Mouse (Mus musculus) kidney, postnatal 14 days (tissue): ENCODE results near the gene Fbf1.
"Not testable (repeated sequence)": the region's sequence is repeated elsewhere in the genome, so short reads cannot be mapped to it uniquely, and the experiment has no call there.

Source experiments
- DNase-seq: peaks from one replicate; pipeline ENCODE4 v3.0.0; 2022; ENCODE audit warnings: mixed read lengths

Gene Fbf1

DNA sequence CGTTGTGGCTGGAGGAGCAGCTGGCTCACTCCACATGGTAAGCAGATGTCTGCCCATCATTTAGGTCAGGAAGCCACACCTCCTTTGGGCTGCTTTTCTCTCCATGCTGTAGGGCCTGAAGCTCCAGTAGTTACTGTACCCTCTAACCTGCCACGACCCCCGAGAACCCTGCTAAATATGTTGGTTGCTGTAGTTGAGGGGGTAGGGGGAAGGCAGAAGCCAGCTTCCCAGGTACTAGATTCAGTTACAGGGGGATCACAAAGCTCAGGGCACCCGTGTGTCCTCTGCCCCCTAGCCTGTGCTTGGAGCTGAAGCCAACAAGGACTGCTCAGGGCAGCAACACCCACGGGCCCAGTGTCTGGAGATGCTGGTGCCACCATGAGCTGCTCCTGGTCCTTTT lies 34.5 kb downstream of the Fbf1 start:
- DNase-seq: no peak

DNA sequence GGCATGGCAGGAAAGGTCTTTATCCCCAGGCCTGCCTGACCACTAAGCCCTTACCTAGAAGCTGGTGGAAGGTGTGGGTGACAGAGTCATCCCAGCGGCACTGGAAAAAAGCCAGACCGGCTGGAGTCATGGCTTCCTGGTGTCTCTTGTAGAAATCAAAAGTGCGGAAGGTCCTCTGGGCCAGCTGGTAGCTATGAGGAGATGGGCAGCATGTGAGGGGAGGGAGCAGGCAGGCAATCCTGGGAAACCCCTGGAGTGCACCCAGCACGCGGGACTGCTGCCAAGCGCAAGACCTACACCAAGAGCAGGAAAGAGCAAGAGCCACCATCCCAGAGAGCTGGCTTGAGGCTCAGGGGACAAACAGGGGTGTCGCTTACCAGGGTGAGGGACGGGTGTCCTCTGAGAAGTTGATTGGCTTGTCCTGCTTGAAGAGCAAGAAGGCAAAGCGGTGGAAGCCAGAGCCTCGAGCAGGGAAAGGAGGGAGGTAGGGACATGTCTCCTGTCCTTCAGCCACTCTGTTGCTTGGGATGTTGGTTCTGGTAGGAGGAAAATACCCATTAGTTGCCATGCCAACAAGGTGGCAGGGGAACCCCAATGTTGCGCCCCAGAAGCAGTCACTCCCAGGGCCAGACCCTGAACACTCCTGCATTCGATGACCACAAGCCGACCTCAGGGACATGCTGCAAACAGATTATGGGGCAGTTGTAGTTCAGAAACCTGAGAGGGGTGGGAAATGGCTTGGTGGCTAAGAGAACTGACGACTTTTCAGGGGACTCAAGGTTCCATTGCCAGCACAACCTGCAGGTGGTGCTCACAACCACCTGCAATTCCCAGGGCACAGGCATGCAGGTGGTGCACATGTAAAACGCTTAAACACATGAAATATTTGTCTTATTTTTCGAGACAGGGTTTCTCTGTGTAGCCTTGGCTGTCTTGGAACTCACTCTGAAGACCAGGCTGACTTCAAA lies 35.3 kb downstream of the Fbf1 start:
- DNase-seq: peak; percentile 49

DNA sequence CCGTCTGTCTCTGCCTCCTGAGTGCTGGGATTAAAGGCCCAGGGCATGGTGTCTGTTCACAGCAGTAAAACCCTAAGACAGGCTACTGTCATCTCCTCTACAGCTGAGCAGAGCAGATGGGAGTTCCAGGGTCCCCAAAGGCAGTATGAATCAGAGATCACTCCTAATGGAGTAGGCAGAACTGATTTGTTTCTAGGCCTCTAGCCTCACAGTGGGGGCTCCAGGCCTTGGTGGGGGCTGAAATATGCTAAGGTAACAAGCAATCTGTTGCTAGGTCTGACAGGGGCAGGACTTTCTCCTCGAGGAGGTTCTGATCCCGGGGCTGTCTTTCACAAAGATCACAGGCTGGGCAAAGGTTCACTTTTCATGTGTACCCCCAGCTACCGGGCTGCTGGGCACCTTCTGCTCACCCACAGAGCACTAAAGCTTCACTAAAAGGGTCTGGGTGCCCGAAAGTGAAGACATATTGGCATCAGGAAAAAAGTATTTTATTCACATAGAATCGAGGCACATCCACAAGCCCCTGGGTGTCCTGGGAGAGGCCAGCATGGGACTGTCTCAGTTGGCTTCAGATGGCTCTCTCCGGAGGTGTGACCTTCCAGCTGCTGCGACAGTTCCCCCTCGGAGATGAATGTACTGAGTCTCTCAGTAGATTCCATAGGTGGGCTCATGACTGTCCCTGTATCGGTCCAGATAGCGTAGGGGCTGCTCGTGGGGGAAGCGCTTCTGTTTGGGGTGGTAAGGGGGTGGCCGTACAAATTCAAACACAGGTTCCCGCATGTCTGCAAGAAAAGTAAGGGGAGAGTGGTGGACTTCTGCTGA lies 36.4 kb downstream of the Fbf1 start:
- peak; percentile 22 for DNase-seq

DNA sequence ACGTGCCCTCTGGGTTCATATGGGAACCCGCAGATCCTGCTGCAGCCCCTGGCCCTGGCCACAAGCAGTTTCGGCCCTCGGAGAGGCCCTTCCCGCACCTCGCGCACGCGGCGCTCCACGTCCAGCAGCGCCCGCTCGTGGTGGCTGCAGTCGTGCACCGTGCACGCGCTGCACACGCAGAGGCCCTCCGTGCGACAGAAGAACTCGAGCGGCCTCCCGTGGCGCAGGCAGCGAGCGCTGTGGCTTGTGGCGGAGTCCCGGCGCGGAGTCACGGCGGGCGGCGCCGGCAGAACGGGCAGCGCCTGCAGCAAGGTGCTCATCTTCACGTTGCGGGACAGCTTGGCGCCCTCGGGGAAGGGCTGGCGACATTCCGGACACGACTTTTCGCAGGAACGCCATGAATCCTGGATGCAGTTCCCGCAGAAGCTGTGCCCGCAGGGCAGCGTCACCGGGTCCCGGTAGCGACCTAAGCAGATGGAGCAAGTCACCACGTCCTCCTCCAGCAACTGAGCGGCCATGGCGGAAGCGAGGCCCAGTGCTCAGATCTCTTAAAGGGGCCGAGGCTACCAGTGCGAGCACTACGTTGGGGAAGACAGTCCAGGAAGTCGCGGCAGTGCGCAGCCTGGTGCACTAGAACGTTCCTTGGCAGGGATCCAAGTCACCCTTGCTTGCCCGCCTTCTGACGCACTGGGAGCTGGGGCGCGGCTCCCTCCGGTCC lies 37.3 kb downstream of the Fbf1 start, which contains the start of gene Trim65:
Gene Trim65 (minus strand): TSS at position 641 of the 718 bp plus-strand sequence.
- peak; percentile 94 for DNase-seq

DNA sequence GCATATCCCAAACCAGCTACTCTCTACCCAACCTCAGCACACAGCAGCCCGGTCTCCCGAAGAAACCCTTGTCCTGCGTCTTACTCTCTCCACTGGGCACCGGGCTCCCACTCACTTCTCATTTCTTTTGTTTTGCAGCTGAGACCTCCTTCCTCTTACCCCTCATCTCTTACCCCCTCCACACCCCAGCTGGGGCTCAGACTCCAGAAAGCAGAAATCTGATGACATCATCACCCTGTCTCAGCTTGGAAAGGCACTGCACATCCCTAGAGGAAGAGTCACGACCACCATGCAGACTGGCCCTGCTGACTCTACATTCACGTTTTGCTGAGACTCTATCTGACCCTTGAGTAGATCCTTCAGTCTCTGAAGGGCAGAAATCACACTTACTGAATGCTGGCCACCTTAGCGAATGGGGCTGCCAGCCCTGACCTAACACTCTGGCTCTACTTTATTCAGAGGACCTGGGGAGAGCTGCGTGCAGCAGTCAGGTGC lies 37.9 kb downstream of the Fbf1 start:
- no peak for DNase-seq

DNA sequence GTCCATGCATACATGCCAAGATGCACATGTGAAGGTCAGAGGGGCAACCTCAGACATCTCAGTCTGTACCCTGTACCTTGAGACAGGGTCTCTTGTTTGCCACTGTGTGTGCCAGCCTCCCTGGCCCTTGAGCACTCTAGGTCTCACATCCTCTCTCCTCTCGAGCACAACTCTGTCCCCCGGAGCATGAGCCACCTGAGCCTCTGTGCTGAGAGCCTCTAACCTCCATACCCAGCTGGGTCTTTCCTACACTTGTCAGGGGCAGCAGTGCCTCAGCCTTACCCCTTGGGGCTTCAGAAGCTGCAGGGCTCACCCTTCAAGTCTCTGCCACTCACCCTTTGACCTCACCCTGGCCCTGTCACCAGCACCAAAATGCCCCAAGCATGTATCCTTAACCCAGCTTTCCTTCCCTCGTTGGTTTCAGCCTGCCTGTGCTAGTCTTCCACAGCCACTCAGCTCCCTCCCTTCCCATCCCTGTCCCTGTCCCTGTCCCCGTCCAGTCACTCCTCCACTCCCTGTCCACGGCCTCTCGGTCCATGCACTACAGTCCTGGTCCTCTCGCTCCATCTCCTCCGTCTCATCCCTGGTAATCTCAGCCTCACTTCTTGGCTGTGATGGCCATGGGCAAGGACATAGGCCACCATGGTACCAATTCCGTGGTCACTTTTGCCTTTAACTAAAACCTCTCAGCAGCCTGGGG lies 38.7 kb downstream of the Fbf1 start:
- DNase-seq: no peak

DNA sequence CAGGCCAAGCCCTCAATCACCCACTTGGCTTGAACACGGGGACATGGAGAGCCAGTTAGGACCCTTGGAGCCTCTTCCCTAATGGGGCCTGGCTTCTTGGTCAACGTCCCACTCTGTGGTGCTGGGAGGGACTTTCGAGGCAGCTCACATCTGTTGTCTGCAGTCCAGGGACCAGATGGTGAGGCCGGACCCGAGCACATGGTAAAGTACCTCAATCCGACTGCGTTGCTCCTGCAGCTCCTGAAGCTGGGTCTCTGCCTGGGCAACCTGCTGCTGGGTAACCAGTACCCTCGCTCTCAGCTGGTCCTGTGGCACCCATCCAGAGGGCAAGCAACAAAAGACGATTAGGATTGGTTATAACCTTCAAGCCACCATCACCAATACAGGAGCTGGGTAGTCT lies 40.0 kb downstream of the Fbf1 start:
- no peak for DNase-seq

DNA sequence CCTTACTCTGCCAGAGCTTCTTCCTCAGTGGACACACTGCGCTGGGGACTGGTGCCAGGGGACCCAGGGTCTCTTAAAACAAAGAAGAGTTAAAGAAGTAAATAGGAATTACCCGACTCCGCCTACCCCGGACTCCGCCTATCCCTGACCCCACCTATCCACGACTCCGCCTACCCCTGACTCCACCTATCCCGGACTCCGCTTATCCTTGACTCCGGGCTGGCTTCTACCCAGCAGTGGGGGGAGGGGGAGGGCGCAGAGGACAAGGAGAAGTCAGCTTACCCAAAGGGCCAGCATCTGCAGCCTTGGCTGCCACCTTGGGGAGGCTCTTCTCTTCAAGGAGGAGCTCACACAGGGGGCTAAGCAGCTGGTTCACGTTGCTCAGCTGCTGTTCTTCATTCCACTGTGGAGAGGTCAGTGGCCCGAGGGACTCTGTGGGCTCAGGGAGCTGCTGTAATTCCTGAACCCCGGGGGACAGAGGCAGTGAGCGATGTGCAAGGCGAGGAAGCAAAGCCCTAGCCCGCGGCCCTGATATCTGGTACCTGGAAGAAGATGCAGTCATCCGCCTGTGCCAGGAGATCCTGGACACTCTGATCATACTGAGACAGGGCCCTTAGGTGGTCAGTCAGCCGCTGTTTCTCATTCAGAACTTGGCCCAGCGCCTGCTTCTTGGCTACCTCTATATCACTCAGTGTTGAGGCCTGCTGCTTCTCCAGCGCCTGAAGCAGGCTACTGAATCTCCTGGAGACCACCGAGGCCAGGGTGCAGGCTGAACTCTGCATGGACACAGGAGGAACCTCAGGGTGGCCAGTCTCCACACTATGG lies 40.6 kb downstream of the Fbf1 start, which contains the start of gene Trim47:
Gene Trim47 (minus strand): TSS at position 55 of the 825 bp plus-strand sequence.
- peak; percentile 89 for DNase-seq

DNA sequence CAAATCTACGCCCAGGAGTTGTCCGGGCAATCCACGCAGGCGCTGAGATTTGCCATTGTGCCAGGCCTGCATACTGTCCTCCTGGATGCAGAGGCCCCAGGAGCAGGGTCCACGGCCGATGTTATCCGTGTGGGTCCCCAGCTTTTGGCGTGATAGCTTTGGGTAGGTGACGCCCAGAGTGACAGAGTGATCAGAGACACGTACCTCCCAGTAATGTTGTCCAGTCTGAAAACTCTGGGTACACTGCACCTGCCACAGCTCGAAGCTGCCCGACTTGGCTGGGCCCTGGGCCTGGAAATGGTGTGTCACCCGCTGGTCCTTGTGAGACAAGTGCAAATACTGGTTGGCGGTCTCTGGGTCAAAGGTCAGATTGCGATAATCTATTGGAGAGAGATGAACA lies 41.7 kb downstream of the Fbf1 start:
- no peak for DNase-seq

DNA sequence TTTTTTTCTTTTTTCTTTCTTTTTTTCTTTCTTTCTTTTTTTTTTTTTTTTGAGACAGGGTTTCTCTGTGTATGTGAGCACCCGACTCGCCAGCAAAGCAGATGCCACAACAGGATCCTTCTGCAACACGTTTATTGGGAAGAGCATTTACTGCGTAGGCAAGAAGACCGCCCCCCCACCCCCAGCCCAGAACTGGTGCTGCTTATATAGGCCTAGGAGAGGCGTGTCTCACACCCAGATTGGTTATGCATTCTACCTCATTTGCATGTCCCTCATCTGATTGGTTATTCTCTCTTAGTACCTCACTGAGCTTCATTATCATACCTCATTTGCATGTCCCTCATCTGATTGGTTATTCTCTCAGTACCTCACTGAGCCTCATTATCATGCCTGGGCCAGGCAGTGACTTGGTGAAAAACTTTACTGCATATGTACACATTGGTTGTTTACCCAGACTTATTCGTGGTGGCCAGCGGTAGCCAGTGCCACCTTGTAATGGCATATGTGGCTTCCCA lies 46.2 kb downstream of the Fbf1 start:
- DNase-seq: not testable (repeated sequence)

DNA sequence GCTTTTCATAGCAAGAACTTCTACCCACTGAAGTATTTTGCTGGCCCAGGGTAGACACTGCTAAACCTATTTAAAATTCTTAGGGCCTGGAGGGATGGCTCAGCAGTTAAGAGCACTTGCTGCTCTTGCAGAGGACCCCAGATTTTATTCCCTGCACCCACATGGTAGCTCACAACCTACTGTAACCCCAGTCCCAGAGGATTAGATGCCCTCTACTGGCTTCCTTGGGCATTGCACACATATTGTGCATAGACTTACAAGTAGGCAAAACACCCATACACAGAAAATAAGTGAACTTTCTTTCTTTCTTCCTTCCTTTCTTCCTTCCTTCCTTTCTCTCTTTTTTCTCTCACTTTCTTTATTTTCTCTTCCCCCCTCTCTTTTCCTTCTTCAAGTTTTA lies 50.1 kb downstream of the Fbf1 start:
- DNase-seq: no peak

DNA sequence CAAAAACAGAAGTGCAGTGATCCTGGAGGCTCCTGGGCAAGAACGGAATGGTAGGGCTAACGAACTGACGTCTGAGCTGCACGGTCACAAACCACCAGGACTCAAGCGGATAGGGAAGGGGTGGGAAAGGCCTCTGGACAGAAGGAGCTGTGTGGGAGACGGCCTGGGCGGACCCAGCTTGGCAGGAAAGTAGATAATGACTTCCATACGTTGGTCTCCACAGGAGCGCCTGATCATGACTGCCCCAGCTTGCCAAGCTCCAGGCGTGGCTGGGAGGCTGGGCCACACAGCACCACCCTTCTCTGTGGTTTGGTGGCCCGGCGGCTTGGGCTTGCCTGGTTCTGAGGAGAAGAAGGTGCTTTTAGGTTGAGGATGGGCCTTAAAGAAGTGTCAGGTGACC lies 50.7 kb downstream of the Fbf1 start:
- DNase-seq: no peak

DNA sequence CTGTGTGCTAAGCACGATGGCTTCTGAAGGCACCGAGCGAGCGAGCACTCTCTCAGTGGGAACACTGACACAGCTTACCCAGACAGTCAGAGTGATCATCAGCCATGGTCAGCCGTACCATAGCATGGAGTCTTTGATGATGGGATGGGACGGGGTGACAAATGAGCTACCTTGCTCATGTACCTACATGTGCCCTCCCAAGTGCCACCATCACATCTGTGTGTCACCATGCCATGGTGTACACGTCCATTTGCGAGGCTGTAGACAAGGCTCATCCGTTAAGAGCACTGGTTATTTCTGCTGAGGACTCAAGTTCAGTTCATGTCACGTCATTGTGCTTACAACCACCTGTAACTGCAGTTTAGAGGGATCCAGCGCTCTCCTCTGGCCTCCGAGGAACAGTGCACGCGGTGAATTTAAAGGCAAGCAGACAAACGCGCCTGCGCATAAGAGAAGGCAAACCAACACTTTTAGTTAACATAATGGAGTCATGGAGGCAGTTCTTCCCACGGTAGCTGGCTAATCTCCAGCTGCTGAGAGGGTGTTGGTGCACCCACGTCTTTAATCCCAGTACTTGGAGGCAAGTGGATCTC lies 56.3 kb downstream of the Fbf1 start:
- DNase-seq: no peak

DNA sequence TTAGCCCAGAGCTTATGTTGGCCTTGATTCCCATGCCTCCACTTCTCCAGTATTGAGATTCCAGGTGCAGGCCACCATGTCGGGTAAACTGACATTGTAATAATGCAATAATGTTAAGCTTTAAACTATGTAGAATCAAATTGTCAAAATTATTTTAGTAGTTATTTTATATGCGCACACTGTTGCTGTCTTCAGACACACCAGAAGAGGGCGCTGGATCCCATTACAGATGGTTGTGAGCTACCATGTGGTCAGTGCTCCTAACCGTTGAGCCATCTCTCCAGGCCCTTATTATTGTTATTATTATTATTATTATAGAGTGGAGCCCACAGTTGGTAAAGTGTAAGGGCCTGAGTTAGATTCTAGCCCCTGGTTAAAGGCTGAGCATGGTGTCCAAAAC lies 56.9 kb downstream of the Fbf1 start:
- no peak for DNase-seq

DNA sequence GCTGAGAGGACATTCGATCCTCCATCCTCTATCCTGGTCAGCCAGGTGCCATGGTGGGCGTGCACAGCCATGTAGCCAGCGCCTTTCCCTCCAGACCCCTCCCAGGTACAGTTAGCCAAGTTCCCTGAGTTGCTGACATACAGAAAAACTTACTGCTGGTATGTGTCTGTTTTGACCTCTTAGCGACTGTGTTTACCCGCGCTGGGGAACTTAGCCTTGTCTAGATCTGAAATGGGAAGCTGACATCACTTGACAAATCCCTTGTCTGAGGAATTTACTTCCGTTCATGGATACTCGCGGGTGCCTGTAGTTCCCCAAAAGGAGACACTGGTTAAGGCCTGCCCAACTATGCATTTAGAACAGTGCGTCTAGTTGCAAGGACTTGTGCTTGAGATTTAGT lies 57.4 kb downstream of the Fbf1 start:
- DNase-seq: peak; percentile 59

DNA sequence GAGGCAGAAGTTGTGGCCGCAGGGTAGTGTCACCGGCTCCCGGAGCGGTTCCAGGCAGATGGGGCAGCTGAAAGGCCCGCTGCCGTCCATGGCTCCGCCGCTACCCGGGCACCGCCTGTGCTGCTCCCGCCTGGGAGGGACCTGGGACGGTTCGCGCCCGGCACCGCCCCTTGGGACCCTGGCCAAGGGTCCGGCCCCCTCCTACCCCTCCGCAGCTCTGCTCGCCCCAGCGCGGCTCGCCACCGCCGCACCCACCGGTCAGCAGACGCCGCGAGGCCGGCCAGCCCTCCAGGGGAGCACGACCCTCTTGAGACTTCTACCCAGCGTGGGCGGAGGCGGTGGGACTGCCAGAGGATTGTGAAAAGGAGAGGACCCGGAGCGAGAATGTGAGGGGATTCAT lies 57.8 kb downstream of the Fbf1 start:
- peak; percentile 91 for DNase-seq

DNA sequence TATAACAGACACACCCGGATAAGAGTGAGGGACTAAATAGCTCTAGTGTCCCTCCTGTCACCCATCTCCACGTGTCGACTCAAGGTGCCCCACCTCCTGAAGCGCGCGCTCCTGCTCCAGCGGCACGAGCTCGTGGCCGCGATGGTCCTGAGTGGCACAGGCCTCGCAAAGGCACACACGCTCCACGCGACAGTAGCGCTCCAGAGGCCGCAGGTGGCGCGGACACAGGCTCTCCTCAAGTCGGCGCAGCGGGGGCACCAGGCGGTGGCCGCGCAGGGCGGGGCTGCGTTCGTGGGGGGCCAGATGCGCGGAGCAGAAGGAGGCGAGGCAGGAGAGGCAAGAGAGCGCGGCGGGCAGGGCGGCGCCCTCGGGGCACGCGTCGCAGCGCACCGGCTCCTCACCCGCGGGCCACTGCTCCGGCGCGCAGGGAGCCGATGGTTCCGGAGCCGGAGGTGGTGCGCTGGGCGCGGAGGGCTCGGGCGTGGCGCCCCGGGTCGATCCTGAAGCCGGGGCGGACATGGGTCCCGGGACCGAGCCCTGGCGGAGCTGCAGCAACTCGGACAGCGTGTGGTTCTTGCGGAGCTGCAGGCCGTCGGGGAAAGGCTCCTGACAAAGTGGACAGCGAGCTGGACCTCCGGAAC lies 58.4 kb downstream of the Fbf1 start:
- DNase-seq: peak; percentile 61

DNA sequence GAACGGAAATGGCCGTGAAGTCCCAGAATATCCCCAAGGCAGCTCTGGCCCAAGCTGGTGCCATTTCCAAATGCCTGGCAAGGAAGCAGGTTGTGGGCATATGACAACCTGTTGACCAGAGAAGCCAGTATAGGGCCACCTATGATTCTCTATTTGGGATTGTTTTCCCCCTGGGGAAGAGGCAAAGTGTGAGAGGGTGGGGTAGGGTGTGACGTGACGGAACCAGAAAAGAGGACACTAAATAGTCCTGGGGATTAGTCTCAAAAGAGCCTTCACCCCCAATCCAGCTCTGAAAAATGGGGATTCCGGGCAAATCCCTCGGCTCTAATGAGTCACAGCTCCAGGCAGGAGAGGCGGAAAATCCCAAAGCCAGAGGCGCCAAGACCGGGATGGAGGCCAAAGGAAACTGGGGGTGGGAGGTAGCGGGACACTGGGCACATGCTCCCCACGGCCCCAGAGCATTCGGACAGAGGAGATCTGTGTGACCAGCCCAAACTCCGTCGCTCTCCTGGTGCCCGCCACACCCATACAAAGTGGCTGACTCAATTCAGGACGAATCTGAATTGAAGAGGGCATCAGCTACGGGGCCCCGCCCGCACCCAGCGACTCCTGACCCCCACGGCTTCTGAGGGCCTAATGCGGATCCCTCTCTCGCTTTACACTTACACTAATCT lies 59.4 kb downstream of the Fbf1 start:
- peak; percentile 76 for DNase-seq

DNA sequence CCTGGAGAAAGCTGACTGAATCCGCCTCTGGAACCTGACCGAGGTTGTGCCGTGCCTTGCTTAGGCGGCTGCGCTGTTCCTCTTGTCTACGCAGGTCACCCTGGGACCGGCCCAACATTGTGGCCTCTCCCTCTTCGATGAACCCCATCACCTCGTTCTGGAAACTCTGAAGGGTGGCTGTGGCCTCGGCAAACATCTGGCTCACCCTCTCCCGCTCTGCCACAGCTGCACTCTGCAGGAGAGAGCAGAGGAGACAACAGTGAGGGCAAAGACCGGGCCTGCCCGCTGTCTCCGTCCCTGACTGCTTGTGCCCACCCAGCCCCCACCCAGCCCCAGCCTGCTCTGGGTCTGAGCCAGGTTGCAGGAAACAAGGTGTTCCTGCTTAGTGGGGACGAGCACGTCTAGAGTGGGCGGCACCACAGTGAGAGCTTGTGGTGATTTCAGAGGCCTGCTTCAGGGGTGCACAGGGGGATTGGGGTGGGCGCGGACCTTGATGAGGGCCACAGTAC lies 60.1 kb downstream of the Fbf1 start:
- peak; percentile 68 for DNase-seq
